Mouse (Mus musculus): ENCODE measurements at regions not wholly inside any gene's neighbourhood (a gene's known extent, or its start where the extent isn't known, plus 50 kb on each side); places are given as distances from the start of the nearest gene placed in this dataset.

- ATAC-seq (ENCODE audit: insufficient read depth) (no peak), DNase-seq (no peak)
- Histone ChIP-seq H3K9me3 (ENCODE audit: low read depth, low read length) (no peaks in the 10 kb centered on the region), H3K9ac (no peak overlapping the region), H3K4me1 (ENCODE audit: insufficient read depth) (peaks cover 2% of the 10 kb centered on the region; the same call in 1 of the 2 replicates), H3K36me3 (ENCODE audit: insufficient read depth) (no peaks in the 10 kb centered on the region), H3K27ac (ENCODE audit: low read depth) (no peak overlapping the region), H3K4me3 (ENCODE audit: low read depth, low read length) (no peak overlapping the region), H3K27me3 (ENCODE audit: insufficient read depth, low read length) (no peaks in the 10 kb centered on the region), H3K4me2 (no peak overlapping the region)
- WGBS = 76% methylated on average over 1 of the region's 1 CpGs
- TF ChIP-seq CTCF (IDR thresholded peaks at IDR 0.05; ENCODE audit: low read depth) = no peak
These were observed 324.3 kb downstream of the Tns1 start for GRCm38 (mm10) chr1:73799996-73800395.

- Histone ChIP-seq H3K9ac (no peak overlapping the region), H3K36me3 (ENCODE audit: insufficient read depth) (no peaks in the 10 kb centered on the region), H3K4me3 (ENCODE audit: low read depth, low read length) (no peak overlapping the region), H3K27ac (ENCODE audit: low read depth) (no peak overlapping the region), H3K4me2 (no peak overlapping the region), H3K4me1 (ENCODE audit: insufficient read depth) (peaks cover 2% of the 10 kb centered on the region; the same call in 1 of the 2 replicates), H3K9me3 (ENCODE audit: low read depth, low read length) (no peaks in the 10 kb centered on the region), H3K27me3 (ENCODE audit: insufficient read depth, low read length) (no peaks in the 10 kb centered on the region)
- DNase-seq (no peak), ATAC-seq (ENCODE audit: insufficient read depth) (no peak)
- 41% methylated on average over 8 of the region's 8 CpGs for WGBS
- TF ChIP-seq CTCF (IDR thresholded peaks at IDR 0.05; ENCODE audit: low read depth) = no peak
These were observed 325.0 kb downstream of the Tns1 start for GRCm38 (mm10) chr1:73799246-73799645.

- H3K27me3 ChIP-seq (ENCODE audit: insufficient read depth, low read length) = no peaks in the 10 kb centered on the region
- DNase-seq = no peak
- WGBS = 77% methylated on average over 2 of the region's 2 CpGs
- H3K27ac ChIP-seq (ENCODE audit: low read depth) = no peak overlapping the region
- H3K9me3 ChIP-seq (ENCODE audit: low read depth, low read length) = no peaks in the 10 kb centered on the region
- TF ChIP-seq CTCF (IDR thresholded peaks at IDR 0.05; ENCODE audit: low read depth) = no peak
- ATAC-seq (ENCODE audit: insufficient read depth) = no peak
- H3K4me3 ChIP-seq (ENCODE audit: low read depth, low read length) = no peak overlapping the region
- no peak overlapping the region for H3K9ac ChIP-seq
- no peak overlapping the region for H3K4me2 ChIP-seq
- peaks cover 2% of the 10 kb centered on the region; the same call in 1 of the 2 replicates for H3K4me1 ChIP-seq (ENCODE audit: insufficient read depth)
- no peaks in the 10 kb centered on the region for H3K36me3 ChIP-seq (ENCODE audit: insufficient read depth)
These were observed 326.4 kb downstream of the Tns1 start for GRCm38 (mm10) chr1:73797858-73798257.

DNA sequence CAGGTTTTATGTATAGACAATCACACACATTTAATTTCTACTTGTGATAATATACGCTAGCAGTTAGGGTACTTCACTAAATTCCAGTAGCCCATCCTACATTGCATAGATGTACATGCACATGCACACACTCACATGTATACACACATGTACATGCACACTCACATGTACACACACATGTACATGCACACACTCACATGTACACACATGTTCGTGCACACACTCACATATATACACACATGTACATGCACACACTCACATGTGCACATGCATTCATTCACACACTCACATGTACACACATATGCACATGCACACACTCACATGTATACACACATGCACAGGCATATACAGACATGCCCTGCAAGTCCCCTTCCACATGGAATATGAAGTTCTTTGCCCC, 326.8 kb downstream of the Tns1 start:
- Histone ChIP-seq H3K4me2 (no peak overlapping the region), H3K9me3 (ENCODE audit: low read depth, low read length) (no peaks in the 10 kb centered on the region), H3K27me3 (ENCODE audit: insufficient read depth, low read length) (no peaks in the 10 kb centered on the region), H3K27ac (ENCODE audit: low read depth) (no peak overlapping the region), H3K4me3 (ENCODE audit: low read depth, low read length) (no peak overlapping the region), H3K9ac (no peak overlapping the region), H3K36me3 (ENCODE audit: insufficient read depth) (no peaks in the 10 kb centered on the region), H3K4me1 (ENCODE audit: insufficient read depth) (peaks cover 2% of the 10 kb centered on the region; the same call in 1 of the 2 replicates)
- ATAC-seq (ENCODE audit: insufficient read depth) (no peak), DNase-seq (no peak)
- 97% methylated on average over 2 of the region's 2 CpGs for WGBS
- TF ChIP-seq CTCF (IDR thresholded peaks at IDR 0.05; ENCODE audit: low read depth) = no peak

DNA sequence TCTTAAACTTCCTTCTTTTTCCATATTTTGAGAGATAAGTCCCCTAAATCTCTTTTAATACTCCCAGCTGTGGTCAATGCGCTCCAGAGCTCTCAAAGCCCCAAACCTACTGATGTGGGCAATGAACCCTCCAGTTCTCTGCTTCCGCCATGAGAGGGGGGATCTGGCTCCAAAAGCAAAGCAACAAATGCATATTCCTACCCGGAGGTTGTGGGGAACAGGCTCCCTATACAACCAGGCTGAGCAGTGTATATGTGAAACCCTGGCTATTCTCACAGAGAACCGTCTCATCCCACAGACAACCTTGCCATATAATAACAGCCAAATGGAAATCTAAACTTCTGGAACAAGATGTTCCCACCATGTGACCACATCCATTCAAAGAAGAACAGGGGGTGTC, 330.4 kb downstream of the Tns1 start:
- no peaks in the 10 kb centered on the region for H3K9me3 ChIP-seq (ENCODE audit: low read depth, low read length)
- H3K27me3 ChIP-seq (ENCODE audit: insufficient read depth, low read length) = no peaks in the 10 kb centered on the region
- WGBS = 87% methylated on average over 4 of the region's 4 CpGs
- no peak overlapping the region for H3K4me2 ChIP-seq
- H3K9ac ChIP-seq = no peak overlapping the region
- ATAC-seq (ENCODE audit: insufficient read depth) (no peak), DNase-seq (no peak)
- no peaks in the 10 kb centered on the region for H3K36me3 ChIP-seq (ENCODE audit: insufficient read depth)
- H3K27ac ChIP-seq (ENCODE audit: low read depth) = no peak overlapping the region
- TF ChIP-seq CTCF (IDR thresholded peaks at IDR 0.05; ENCODE audit: low read depth) = no peak
- no peaks in the 10 kb centered on the region for H3K4me1 ChIP-seq (ENCODE audit: insufficient read depth)
- no peak overlapping the region for H3K4me3 ChIP-seq (ENCODE audit: low read depth, low read length)

GRCm38 (mm10) chr1:73793256-73793655, 331.0 kb downstream of the Tns1 start:
- TF ChIP-seq CTCF (IDR thresholded peaks at IDR 0.05; ENCODE audit: low read depth) = no peak
- no peak for DNase-seq
- WGBS = 58% methylated on average over 3 of the region's 3 CpGs

DNA sequence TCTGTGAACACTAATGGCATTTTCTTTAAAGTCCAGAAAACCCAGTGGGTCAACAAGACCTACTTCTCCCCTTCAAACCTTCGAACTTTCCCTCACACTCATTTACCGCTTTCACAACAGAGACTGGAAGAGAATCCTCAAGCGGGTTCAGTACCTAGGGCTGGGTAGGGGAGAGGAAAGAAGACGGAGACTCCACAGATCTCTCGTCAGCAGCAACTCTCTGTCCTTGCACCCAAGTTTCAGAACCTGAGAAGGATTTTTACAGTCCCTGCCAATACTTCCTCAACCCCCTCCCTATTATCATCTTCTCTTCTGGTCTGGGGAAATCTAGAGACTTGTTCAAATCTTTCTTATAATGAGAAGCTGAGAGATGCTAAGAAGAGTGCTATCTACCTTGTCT, 331.9 kb downstream of the Tns1 start:
- 87% methylated on average over 5 of the region's 5 CpGs for WGBS
- Histone ChIP-seq H3K9ac (no peak overlapping the region), H3K36me3 (ENCODE audit: insufficient read depth) (no peaks in the 10 kb centered on the region), H3K4me2 (no peak overlapping the region), H3K4me1 (ENCODE audit: insufficient read depth) (no peaks in the 10 kb centered on the region), H3K27ac (ENCODE audit: low read depth) (no peak overlapping the region), H3K4me3 (ENCODE audit: low read depth, low read length) (no peak overlapping the region), H3K27me3 (ENCODE audit: insufficient read depth, low read length) (no peaks in the 10 kb centered on the region), H3K9me3 (ENCODE audit: low read depth, low read length) (no peaks in the 10 kb centered on the region)
- ATAC-seq (ENCODE audit: insufficient read depth) (no peak), DNase-seq (no peak)
- no peak for TF ChIP-seq CTCF (IDR thresholded peaks at IDR 0.05; ENCODE audit: low read depth)

More at GRCm38 (mm10) chr1:73793256-73793655, 331.0 kb downstream of the Tns1 start:
- no peak for ATAC-seq (ENCODE audit: insufficient read depth)
- H3K4me2 ChIP-seq = no peak overlapping the region
- no peaks in the 10 kb centered on the region for H3K4me1 ChIP-seq (ENCODE audit: insufficient read depth)
- H3K9me3 ChIP-seq (ENCODE audit: low read depth, low read length) = no peaks in the 10 kb centered on the region
- H3K27me3 ChIP-seq (ENCODE audit: insufficient read depth, low read length) = no peaks in the 10 kb centered on the region
- no peak overlapping the region for H3K4me3 ChIP-seq (ENCODE audit: low read depth, low read length)
- no peak overlapping the region for H3K27ac ChIP-seq (ENCODE audit: low read depth)
- no peak overlapping the region for H3K9ac ChIP-seq
- H3K36me3 ChIP-seq (ENCODE audit: insufficient read depth) = no peaks in the 10 kb centered on the region

DNA sequence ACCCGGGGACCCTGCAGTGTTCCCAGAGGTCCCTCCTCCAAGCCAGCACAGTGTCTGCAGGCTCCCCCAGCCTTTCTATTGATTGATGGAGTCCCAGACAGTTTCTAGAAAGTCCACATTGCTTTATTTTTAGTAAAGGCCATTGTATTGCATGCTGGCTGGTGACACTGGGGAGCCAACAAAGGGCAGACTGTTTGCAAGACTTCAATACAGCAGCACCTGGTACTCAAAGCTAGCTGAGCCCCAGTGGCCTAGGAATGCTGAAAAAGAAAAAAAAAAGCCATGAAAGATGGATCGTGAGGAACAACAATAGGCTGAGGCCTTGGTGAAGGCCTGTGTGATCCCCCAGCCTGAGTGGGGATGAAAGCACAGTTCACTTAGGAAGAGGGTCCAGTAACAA, 336.6 kb downstream of the Tns1 start:
- Histone ChIP-seq H3K9me3 (ENCODE audit: low read depth, low read length) (no peaks in the 10 kb centered on the region), H3K4me2 (no peak overlapping the region), H3K36me3 (ENCODE audit: insufficient read depth) (no peaks in the 10 kb centered on the region), H3K27me3 (ENCODE audit: insufficient read depth, low read length) (no peaks in the 10 kb centered on the region), H3K27ac (ENCODE audit: low read depth) (no peak overlapping the region; the same call in 1 of the 2 replicates), H3K4me3 (ENCODE audit: low read depth, low read length) (no peak overlapping the region), H3K9ac (no peak overlapping the region), H3K4me1 (ENCODE audit: insufficient read depth) (no peaks in the 10 kb centered on the region)
- ATAC-seq (ENCODE audit: insufficient read depth) (no peak), DNase-seq (no peak)
- no peak for TF ChIP-seq CTCF (IDR thresholded peaks at IDR 0.05; ENCODE audit: low read depth)
- WGBS = 57% methylated on average over 2 of the region's 2 CpGs

Measured in lung, embryonic 14.5 days (tissue).